Mouse (Mus musculus) brain, embryonic 14.5 days (tissue): ENCODE data around the gene Kcnma1. TPM values are rescaled to one million over a fixed set of nuclear protein-coding genes. Genes with fewer than 3 reads are reported as not detected.

Experiments
- DNase-seq: peaks from one replicate; pipeline ENCODE4 v3.0.0-alpha.2; 2011; ENCODE audit warnings: low read depth
- CTCF ChIP-seq: fragments of 200-500 bp; IDR thresholded peaks from 2 replicates; pipeline ENCODE4 v1.5.1; 2012; ENCODE audit warnings: inconsistent platforms, mild to moderate bottlenecking, moderate library complexity, borderline replicate concordance; ENCODE audit not compliant: insufficient read depth, insufficient read length; ENCODE audit errors: extremely low read depth
- POLR2A ChIP-seq: fragments of 200-500 bp; IDR thresholded peaks from 2 replicates; pipeline ENCODE4 v1.6.1; 2012; ENCODE audit warnings: mild to moderate bottlenecking, inconsistent platforms, borderline replicate concordance; ENCODE audit not compliant: poor library complexity, insufficient read depth, insufficient read length, severe bottlenecking; ENCODE audit errors: extremely low read depth
- polyA plus RNA-seq: library from polyadenylated mRNA; depleted of rRNA; stranded (reverse); fragments of >200 nt; gene quantifications from 2 replicates; pipeline ENCODE4 v1.2.3, GENCODE M21; 2012; rRNA removed

The Kcnma1 gene
- polyA plus RNA-seq = 10.6 and 18.3 TPM in 2 replicates

DNA sequence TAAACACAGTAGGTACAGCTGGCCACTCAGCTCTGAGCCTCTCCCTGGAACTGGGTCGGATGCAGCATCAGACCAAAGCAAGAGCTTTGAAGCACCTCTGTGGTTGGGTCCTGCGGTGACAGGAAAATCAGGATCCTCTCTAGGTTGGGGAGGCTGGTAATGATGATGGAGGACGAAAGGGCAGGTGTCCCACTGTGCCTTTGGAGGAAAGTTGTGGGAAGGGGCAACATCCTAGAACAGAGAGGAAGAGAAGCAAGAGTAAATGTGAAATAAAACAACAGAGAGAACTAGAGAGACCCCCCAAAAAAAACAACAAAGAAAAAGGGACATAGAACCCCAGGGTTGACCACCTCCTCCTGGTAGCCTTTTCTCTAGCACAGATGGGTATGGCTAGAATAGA lies at the start of gene Kcnma1:
Kcnma1 (minus strand) TSS at position 101 of the 400 bp plus-strand sequence.
- DNase-seq = no peak
- no peak for TF ChIP-seq POLR2A

DNA sequence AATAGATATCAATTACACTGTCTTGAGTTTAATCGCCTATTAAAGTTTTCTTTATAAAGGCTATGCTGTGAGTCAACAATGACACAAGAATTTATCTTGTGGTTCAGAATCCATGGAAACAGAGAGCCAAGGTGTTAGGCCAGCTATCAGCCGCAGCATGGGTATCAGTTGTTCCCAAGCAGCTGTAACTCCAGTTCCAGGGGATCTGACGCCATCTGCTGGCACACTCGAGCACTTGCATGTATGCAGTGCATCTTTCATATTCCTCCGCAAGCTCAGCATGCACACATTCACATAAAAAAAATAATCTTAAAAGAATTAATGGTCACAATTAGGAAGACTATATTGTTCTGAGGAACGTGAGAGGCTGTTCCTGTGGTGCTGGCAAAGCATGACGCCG lies 45.5 kb upstream of the Kcnma1 start:
- peak; percentile 71 for DNase-seq
- TF ChIP-seq POLR2A (no peak), CTCF (peak; percentile 70)

GRCm38 (mm10) chr14:24059287-24059686 lies 45.0 kb upstream of the Kcnma1 start:
- TF ChIP-seq CTCF = no peak
- no peak for TF ChIP-seq POLR2A
- DNase-seq = no peak

GRCm38 (mm10) chr14:24051821-24052220 lies 37.5 kb upstream of the Kcnma1 start:
- TF ChIP-seq POLR2A (no peak), CTCF (no peak)
- DNase-seq = no peak

DNA sequence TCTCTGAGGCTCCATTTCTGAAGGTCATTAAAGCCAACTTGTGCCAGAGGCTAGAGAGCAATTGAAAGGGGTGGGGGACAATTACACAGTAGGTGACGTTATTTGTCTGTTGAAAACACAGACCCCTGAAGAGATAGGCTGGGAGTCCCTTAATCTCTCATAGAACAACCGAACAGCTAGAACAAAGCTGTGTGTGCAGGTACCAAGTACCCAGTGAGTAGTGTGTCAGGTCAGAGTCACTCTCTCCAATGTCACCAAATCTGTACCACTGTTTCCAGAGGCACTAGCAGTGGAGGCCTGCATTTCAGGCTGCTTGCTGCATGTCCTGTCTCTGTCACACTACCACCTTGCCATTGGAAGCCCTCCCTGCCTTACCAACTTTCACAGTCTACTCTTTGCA lies 22.3 kb upstream of the Kcnma1 start:
- TF ChIP-seq CTCF (no peak), POLR2A (no peak)
- no peak for DNase-seq

DNA sequence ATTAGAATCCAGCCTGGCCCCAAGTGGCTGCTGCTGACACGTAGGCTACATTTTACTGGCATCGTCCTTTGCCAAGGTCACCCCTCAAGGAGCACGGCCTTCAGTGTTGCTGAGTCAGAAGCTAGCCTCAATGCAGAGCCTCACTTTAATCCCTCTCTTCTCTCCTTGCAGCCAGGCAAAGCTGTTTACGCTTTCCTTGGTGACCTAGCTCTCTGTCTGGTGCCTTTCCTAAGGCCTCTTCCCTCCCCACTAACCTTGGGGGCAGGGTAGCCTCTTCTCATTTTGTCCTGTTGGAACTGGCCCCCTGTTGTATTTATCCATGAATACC lies 21.9 kb upstream of the Kcnma1 start:
- no peak for DNase-seq
- TF ChIP-seq CTCF (no peak), POLR2A (no peak)

DNA sequence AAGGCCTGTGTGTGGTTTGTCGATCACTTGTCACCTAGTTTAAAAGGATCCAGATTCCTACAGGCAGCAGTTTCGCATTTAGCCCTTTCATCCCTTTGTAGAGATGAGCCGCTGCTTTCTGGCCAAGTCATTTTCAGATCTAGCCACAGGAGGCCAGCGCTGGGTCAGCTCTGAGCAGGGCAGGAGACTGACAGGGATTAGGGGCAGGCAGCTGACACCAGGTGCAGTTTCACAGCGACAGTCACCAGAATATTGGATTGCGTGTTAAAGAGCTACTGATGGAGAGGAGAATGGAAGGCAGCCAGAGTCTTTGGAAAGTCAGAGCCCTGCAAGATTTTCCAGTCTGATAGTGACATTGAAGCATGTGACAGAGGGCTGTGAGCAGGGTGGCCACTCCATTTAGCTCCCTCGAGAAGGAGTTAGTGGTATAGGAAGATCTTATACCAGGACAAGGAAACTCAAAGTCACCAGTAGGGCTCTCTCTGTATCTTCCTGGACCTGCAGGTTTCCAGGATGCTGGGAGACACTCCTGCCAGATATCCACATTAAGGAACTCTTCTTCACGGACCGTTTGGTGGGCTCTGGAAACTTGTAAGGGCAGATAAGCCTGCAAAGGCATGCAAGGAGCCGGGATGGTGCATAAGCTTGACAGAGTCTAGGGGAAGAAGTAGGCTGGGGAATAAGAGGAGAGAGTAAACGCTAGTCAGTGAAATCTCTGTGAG lies 21.4 kb upstream of the Kcnma1 start:
- peak; percentile 41 for DNase-seq
- TF ChIP-seq POLR2A (no peak), CTCF (no peak)

- TF ChIP-seq POLR2A (no peak), CTCF (no peak)
- DNase-seq = peak; percentile 56
These were observed 18.6 kb upstream of the Kcnma1 start for GRCm38 (mm10) chr14:24032876-24033389.

DNA sequence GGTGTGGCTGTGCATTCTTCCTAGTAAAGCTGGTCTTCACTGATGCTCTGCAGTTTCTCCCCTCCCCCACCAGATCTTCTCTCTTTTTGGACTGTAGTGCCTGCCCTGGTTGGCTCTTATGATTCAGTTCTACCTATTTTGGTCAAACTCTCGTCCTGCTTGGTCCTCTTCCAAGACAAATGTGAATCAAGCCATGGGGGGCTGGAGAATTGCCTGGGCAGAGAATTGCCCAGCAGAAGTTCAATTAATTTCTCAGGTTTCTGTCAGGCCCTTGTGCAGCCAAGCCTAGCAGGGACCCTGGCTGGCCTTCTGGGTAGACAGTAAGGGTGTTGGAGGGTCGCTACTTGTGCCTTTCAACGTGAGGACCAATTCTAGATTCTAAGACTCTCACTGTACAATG lies 17.9 kb upstream of the Kcnma1 start:
- DNase-seq = no peak
- TF ChIP-seq POLR2A (no peak), CTCF (no peak)

DNA sequence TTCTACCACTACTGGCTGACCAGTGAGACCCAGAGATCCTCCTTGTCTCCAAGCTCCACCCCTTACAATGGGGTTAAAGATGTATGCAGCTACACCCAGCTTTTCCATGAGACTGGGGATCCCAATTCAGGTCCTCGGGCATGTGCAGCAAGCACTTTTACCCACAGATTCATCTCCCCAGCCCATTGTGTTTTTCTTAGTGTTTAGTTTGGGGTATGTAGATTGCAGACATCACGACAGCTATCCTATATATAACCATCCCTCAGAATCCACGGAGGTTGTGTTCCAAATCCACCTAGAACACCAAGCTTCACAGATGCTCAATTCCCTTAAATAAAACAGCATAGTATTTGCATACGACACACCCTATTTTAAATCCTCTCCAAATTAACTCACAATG lies 6.4 kb upstream of the Kcnma1 start:
- DNase-seq = no peak
- TF ChIP-seq CTCF = no peak
- no peak for TF ChIP-seq POLR2A

DNA sequence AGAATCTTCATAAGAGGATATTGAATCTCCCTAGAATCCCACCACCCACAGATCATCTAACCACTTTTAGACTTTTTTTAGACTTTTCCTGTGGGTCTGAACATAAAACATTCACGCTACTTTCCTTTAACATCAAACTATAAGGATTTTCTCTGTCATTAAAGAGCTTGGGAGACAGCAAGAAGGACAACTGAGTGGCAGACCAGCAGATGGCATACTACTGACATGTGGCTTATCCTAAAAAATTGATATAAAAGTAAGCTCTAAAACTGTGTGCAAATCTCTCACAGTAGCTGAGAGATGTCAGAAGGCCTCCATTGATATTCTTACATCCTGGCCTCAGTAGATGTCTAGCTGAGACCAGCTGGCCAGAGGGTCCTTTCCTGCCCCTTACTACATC lies 4.3 kb downstream of the Kcnma1 start:
- peak; percentile 42 for DNase-seq
- TF ChIP-seq POLR2A (no peak), CTCF (no peak; the same call in 1 of the 2 replicates)

DNA sequence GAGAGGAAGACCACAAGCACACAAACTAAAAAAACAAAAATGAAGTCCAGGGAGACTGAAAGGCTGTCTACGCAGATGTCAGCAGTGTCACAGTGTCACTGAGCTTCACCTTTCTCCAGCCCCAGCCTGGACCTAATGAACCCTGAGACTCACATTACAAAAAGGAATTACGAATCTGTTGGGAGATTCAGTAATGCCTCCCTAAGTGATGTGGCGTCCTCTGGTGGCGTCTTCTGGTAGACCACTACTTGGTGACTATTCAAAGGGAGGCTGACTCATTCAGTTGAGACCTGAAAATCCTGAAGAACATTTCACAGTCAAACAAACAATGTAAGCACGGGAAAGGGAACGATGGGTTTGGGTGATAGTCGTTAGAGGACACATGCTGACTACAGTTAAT lies 6.0 kb downstream of the Kcnma1 start:
- DNase-seq = peak; percentile 87
- TF ChIP-seq POLR2A (no peak), CTCF (peak; percentile 86; the same call in 1 of the 2 replicates)
